Mouse (Mus musculus) cerebellum, adult 18-20 months (tissue): Measurements from ENCODE around the gene Slc12a1.
"Not testable (repeated sequence)": the region's sequence is repeated elsewhere in the genome, so short reads cannot be mapped to it uniquely, and the experiment has no call there.

Experiments used
- DNase-seq, 2 experiments: peaks; one replicate each; pipeline ENCODE4 v3.0.0; 2021

Slc12a1 gene

DNA sequence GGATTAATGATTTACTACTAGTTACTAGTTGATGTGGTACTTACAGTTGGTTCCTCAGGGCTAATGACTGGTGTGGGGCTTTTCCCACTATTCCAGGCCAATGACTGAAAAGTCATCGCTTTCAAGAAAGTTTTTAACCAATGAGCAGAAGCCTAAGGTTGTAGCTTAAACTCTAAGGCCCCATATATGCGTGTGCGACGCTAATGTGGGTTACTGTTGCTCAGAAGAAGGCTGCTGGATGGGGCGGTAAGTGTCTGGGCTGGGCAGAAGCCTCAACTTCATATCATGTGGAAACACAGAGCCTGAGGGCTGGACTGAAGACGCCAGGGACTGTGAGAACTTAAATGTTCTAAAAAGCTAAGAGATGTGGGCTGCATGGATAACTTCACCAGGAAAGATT is at the start of gene Slc12a1:
Gene Slc12a1, plus strand, starts transcription at position 118 of the 400 bp plus-strand sequence.
- no peak for DNase-seq

DNA sequence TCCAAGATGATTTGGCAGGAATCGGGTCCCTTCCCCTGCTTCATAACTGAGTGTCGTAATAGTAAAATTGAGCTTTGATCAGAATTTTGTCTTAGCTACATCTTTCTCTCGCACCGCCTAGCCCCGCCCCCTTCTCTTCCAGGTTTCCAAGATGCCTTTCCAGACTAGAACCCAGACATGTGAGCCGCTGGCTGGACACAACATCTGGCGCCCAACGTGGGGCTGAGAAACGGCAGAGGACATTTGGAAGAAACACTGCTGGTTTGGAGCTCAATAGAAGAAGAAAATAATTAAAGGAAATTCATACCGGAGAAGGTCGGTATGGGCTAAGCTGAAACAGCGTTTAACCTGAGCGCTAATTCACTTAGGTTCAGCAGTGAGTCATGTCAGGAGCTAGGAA is 47.8 kb upstream of the Slc12a1 start:
- not testable (repeated sequence) for DNase-seq

DNA sequence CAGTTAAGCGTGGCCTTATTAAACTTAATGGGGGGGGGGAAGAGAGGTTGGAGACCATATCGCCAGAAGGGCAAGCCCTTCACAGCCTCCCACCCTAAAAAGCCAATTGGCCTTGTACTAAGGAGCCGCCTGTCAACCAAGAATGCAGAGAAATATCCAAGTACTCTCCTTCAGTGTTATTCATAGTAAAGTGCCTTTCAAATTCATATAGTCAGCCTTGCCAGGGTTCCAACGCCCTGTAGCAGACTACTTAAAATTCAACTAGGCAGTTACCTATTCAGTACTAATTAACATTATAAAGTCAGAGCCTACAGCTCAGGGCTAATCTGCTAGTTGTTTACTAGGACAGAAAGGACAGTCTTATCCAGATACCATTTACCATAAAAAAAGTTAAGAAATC is 45.8 kb upstream of the Slc12a1 start:
- not testable (repeated sequence) for DNase-seq

GRCm38 (mm10) chr2:125119381-125120110 is 32.8 kb upstream of the Slc12a1 start:
- peak; percentile 29 to 35 for DNase-seq

- no peak for DNase-seq
These were observed 30.0 kb upstream of the Slc12a1 start for GRCm38 (mm10) chr2:125122288-125122623.

- peak; percentile 73 to 79 for DNase-seq
These were observed 29.5 kb upstream of the Slc12a1 start for GRCm38 (mm10) chr2:125122624-125123476.

GRCm38 (mm10) chr2:125123477-125123852 is 28.8 kb upstream of the Slc12a1 start, which contains the start of gene Myef2:
Myef2 (minus strand) TSS chr2:125123661.
- DNase-seq, result peak; percentile 73 to 88

GRCm38 (mm10) chr2:125125824-125126223 is 26.5 kb upstream of the Slc12a1 start:
- no peak for DNase-seq

DNA sequence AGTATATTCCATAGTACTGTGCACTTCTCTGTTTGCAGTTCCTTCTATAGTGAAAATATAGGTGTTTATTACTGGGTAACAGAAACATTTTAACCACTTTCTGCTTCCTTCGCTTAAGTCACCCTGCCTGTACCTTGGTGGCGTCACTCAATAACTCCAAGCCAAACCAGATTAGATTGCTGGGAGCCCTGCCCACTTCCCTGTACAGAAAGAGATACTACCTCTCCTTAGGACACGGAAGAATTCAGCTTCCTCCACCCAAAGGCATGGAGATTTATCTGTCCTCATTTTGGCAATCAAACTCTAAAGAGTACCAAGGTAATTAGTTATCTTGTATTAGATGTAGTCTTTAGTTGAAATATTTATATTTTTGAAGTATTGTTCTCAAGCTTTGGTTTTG is 25.5 kb upstream of the Slc12a1 start:
- no peak for DNase-seq

DNA sequence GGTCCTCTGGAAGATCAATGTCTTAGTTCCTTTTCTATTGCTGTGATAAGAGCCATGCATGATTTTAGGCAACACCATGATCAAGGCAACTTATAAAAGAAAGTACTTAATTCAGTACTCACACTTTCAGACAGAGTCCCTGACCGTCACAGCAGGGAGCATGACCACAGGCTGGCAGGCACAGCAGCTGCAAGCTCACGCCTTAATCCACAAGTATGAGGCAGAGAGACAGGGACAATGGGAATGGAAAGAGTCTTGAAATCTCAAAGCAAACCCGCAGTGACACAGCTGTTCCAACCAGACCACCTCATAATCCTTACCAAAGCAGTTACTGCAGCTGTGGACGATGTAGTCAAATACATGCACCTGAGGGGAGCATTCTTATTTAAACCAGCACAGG is 18.2 kb upstream of the Slc12a1 start:
- no peak for DNase-seq

DNA sequence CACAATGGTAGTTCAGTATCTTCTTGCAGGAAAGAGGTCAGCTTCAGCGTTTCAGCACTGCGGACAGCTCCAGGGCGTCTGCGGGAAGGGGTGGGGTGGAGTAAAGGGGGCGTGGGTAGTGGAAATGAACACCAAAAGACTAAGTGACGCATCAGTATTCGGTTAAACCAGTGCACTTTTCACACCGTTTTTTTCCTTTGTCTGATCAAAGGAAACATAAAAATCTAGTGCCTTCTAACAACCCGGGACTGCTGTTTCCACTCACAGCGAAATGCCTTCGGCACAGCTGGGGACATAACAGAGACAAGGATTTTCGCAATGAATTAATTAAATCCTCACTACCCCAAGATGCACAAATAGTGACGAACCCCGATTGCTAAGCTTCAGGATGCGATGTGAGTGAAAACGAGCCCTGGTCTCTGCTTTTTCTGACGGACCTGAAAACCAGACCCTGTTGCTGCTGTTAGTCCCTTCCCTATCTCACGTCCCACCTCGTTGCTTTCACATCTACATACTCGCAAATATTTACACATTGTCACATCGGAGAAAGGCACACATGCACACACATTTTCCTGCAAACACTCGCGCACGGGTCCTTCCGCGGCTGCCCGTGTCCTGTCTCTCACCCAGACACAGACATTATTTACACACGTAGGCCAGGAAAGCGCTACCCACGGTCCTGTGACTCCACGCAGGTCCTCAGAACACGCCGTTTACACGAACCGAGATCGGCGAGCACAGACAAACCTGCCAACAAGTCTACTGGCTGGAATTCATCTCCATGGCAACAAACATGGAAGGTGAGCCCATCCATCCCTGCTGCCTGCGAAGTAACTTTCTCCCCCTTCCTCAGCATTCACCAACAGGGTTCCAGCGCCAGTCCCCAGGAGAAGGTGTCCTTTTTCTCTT is 16.1 kb upstream of the Slc12a1 start, which contains the start of gene Ctxn2:
Gene Ctxn2, plus strand, starts transcription at position 790 of the 909 bp plus-strand sequence.
- DNase-seq, result peak; percentile 38 to 55

DNA sequence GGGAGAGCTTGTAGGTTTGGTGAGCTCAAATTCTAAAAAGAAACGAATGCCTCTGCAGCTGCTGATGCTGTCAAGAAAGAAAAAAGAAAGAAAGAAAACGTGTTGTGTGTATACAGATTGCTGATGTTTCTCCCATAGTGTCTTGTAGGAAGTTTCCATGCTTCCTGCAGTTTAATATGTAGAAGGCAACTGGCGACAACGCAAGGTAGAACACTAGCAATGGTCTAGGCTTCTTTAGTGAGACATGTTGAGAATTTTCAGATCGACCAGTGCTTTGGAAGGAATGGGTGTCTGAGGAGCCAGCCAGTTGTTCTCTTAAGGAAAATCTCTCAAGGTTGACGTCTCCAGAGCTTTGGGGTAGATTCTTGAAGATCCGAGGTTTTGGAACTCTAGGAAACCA is 15.5 kb upstream of the Slc12a1 start:
- no peak for DNase-seq

DNA sequence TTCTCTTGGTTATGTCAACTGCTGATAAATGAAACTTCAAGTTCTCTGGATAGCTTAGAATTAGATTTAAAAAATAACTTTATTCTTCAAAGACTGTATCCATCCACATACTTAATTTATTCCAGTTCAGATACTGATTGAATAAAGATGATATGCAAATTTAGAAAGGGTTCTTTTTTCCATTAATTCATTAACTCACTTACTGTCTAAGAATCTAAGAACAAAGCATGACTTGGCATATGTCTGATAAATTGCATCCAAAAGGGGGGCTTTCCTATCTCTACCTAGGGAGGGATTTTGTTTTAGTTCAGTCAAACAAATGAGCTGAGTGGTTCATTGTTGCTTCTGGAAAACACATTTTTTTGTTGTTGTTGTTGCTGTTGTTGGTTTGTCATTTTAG is 10.0 kb upstream of the Slc12a1 start:
- no peak for DNase-seq

GRCm38 (mm10) chr2:125154294-125154693 is 2.0 kb downstream of the Slc12a1 start:
- no peak for DNase-seq

- no peak for DNase-seq
These were observed 3.2 kb downstream of the Slc12a1 start for GRCm38 (mm10) chr2:125155504-125155903.

GRCm38 (mm10) chr2:125162012-125162470 is 9.7 kb downstream of the Slc12a1 start:
- no peak for DNase-seq

DNA sequence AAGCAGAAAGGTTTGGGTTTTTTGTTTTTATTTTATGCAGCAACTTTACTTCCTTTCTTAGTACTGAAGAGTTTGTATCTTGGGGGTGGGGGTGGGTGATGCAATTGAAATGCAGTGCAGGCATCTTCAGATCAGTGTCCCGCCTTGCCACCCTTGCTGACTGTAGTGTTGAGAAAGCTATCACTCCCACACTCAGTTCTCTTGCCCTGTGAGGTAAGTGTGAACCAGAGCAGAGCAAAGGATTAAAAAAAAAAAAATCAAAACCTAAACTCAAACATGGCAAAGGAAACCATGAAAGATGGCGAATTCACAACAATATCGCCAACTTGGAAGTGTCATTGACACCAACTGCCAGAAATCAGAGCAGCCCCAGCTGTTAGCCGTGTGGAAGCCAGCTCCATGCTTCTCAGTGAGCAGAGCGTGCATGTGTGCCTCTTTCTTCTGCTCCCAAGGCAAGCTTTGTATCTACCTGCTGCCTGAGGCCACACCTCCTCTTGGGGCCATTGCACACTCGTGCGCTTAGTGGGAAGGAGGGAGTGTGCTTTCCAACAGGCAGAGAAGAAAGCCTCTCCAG is 26.0 kb downstream of the Slc12a1 start:
- DNase-seq, result no peak

- no peak for DNase-seq
These were observed 35.6 kb downstream of the Slc12a1 start for GRCm38 (mm10) chr2:125187904-125188303.

- DNase-seq, result peak; percentile 54 to 67
These were observed 36.9 kb downstream of the Slc12a1 start for GRCm38 (mm10) chr2:125189197-125189596.

DNA sequence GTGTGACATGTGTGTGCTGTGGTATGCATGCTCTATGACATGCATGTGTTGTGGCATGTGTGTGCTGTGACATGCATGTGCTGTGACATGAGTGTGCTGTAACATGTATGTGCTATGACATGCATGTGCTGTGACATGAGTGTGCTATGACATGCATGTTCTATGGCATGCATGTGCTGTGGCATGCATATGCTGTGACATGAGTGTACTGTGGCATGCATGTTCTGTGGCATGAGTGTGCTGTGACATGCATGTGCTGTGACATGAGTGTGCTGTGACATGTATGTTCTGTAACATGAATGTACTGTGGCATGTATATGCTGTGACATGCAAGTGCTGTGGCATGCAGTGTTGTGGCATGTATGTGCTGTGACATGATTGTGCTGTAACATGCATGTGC is 40.6 kb downstream of the Slc12a1 start:
- no peak for DNase-seq

- DNase-seq, result no peak
These were observed 44.5 kb downstream of the Slc12a1 start for GRCm38 (mm10) chr2:125196771-125197170.

DNA sequence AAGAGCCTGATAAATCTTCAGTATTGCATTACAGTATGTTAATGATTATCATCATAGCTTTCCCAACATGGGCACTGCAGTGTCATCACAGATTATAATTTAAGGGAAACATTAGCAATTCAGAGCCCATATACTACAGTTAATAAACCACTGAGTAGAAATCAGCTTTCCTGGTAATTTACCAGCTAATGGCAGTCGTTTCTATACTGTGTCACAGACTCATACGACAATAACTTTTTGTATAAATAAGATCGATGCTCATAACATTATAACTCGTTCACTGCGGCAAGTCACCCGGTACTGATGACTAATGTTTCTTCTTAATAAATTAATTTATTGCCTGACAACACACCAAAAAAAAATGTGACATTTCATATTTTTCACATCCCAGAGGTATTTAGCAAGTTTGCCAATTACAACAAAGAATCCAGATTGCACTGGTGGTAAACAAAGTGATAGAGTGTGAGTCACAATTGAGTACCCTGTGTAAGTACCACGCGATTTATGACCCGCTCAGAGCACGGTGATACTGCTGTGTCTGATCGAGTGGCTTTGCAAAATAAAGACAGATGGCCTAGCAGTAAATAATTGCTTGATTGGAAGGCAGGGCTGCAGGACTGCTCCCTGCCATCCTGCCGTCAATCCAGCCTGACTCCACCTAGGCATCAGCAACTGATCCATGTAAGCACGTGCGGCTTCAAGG is 56.7 kb downstream of the Slc12a1 start:
- no peak for DNase-seq
